Mouse (Mus musculus): ENCODE data around the gene Nsfl1c.

Gene Nsfl1c

DNA sequence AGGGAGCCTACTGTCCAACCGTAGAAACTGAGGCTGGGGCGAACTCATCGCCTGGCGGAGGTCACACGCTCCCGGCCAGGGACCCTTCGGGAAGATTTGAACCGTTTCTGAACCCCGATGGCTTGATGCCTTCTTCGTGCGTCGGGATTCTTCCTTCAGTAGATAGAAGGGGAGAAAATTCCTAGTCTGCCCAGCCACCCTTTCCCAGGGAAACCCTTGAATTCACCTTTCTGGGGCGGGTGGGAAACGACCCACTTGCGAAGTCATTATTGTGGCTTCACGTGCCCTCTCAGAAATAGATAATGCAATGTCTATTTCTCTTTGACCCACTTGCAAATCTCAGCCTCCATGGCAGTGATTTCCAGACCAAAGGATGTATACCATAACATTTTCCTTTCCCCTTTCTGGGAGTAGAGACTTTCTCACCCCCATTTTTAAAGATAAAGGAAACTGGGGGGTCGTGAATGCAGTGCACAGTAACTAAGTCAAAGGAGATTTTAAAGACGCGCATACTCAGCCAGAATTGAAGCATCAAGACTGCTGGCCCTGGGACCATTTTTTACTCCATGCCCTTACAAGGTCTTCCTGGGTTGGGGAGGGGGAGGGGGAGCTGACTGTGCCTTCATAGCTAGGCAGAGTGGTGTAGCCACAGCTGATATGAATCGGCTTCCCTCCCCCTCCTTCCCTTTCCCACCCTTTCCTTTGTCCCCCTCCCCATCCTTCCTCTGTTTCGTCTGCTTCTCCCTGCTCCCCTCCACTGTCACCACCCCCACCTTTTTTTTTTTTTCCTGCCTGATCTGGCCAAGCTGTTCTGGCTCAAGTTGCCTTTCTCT, 49.3 kb downstream of the Nsfl1c start:
- no peak for DNase-seq (ENCODE audit: low spot score)

DNA sequence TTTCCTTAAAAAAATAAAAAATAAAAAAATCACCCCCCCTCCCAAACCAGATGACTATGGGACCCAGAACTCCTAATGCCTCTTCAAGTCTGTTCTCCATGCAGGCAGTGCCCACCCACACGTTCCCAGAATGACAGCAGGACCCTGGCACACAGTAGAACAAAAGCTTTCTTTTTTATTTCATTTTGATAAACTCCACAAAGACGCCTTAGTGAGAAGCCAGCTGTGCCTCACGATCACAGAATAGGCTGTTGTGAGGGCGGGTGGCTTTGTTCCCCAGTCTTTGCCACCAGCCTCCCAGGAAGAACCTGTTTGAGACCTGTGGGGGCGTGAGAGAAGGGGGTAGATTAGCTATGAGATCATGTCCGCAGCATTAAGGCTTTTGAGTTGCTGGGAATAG, 50.7 kb downstream of the Nsfl1c start:
- DNase-seq (ENCODE audit: low spot score) = no peak

DNA sequence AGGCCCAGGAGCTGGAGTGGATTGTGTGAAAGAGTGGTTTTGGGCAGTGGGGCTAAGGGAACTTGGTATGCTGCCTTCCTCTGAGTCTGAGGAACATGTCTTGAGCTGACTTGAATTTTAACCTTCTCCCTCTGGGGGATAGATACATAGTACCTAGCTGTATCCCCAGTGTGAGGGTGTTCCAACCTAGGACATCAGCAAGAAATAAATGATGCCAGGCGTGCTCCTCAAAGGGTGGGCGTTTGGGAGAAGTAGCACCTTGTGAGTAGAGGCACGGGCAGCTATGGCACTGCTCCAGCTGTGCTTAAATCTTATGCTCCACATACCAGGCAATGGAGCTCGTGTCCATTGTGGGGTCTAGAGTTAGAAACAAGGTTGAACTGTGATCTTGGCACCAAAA, 52.6 kb downstream of the Nsfl1c start:
- DNase-seq (ENCODE audit: low spot score) = no peak

DNA sequence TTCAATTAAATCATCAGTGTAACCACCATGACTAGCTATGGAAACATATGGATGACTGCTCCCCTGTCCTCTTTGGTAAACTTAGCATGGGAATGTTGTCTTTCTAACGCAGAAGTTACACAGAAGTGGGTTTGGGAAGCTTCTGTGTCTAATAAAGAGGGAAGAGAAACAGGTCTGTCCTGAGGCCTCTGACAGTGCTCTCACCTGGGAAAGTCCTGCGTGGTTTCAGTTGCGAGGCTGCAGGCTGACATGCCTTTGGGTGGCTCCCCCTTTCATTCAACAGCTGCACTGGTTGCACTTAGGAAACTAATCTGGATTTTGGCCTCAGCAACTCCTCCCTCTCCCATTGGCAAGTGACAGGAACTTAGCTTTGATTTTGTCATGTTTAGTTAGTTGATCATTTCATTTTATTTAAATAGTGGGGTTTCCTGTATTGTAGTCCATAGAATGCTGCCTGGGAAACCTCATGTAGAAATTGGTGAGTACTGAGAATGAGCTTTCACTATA, 55.7 kb downstream of the Nsfl1c start:
- no peak for DNase-seq (ENCODE audit: low spot score)

Data from urinary bladder, postnatal 25 days (tissue).